Mouse (Mus musculus) layer of hippocampus, postnatal 14 days (tissue): ENCODE data around the gene Flnc. TPM values are rescaled to one million over a fixed set of nuclear protein-coding genes. Genes with fewer than 3 reads are reported as not detected.

Source experiments
- DNase-seq, 2 experiments: peaks; one replicate each; pipeline ENCODE4 v3.0.0; 2021 to 2022; ENCODE audit warnings: low spot score in 2 of 2, mixed read lengths in 1 of 2
- total RNA-seq, 2 experiments: library from RNA; stranded (reverse); gene quantifications; 2 replicates each; pipeline ENCODE4 v1.2.3; 2021

Gene Flnc
- total RNA-seq, 2 experiments from 2014 or later, result 1.8 to 3.2 TPM

- DNase-seq, result no peak
Measured at GRCm38 (mm10) chr6:29430681-29431420, 2.2 kb upstream of the Flnc start.

GRCm38 (mm10) chr6:29431473-29431872 lies 1.6 kb upstream of the Flnc start:
- no peak for DNase-seq

- DNase-seq, result no peak
Measured at GRCm38 (mm10) chr6:29432156-29432555, 900 bp upstream of the Flnc start.

GRCm38 (mm10) chr6:29432676-29433037 lies 399 bp upstream of the Flnc start:
- no peak for DNase-seq

GRCm38 (mm10) chr6:29433804-29434795 lies 1.0 kb downstream of the Flnc start:
- DNase-seq, result no peak

- DNase-seq, result no peak
Measured at GRCm38 (mm10) chr6:29434911-29435691, 2.0 kb downstream of the Flnc start.

GRCm38 (mm10) chr6:29435940-29436451 lies 2.9 kb downstream of the Flnc start:
- DNase-seq, result no peak

DNA sequence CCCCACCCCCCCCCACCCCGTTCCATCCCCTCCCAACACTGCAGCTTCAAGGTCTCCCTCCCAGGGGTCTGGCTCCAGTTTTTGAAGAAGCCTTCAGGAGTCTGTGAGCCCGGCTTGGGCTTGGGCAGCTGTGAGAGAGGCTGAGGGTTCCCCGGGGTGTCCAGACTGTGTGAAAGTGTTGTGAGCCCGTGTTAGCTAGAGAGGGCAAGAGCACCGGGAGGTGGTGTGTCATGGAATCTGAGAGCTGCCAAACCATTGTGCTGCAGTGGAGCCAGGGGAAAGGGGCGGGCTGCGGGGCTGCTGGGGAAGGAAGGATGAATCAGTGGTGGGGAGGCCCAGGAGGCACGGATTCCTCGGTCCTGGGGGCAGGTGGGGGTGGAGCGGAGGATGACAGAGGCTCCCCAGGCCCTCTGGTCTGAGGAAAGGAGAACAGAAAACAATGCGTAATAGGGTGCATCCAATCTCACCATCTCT lies 3.4 kb downstream of the Flnc start:
- DNase-seq, result no peak

GRCm38 (mm10) chr6:29439251-29439650 lies 6.2 kb downstream of the Flnc start:
- no peak for DNase-seq

DNA sequence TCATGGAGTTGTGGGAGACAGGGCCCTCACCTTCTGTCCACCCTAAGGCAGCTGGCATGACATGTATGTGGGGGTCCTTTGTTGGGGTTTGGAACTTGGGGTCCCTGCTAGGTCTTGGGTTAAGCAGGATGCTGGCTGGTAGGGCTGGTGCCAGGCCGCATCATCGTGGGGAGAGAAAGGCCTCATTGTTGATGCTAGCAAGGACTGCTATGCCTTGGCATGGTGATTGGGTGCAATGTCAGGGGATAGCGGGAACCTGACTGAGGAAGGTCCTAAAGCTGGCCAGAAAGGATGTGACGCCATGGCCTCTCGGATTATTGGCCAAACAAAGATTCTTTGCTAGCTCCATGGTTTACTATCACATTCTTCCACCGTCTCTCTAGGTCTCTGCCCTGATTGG lies 6.7 kb downstream of the Flnc start:
- no peak for DNase-seq

- no peak for DNase-seq
Measured at GRCm38 (mm10) chr6:29444773-29445172, 11.7 kb downstream of the Flnc start.

- no peak for DNase-seq
Measured at GRCm38 (mm10) chr6:29445354-29445753, 12.3 kb downstream of the Flnc start.

DNA sequence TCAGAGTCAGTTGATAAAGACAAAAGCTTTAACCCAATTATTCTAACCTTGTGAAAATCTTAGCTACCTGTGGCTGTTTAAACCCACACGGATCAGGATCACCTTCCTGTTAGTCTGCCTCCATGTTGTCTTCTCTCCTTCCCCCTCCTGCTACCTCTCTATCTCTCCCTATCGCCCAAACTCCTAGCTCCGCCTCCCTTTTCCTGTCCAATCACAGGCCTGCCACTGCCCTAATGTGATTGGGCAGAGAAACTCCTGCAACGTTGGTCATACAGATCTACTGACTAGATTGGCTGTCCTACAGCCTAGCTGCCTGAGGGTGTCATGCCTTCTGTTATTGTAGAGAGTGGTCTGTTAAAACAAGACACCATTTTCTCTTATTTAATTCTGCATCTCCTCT lies 16.8 kb downstream of the Flnc start:
- DNase-seq, result no peak

DNA sequence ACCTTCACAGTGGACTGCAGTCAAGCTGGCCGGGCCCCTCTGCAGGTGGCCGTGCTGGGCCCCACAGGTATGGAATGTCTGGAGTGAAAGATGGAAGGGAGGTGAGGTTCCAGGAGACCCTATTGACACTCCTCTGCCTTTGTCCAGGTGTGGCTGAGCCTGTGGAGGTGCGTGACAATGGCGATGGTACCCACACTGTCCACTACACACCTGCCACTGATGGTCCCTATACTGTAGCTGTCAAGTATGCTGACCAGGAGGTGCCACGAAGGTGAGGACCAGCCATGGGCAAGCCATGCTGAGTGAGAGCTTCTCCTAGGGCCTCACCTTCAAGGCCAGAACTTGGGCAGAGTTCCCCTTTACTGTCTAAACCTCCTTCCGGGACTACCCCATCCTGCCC lies 17.6 kb downstream of the Flnc start:
- no peak for DNase-seq

- no peak for DNase-seq
Measured at GRCm38 (mm10) chr6:29461502-29461901, 28.4 kb downstream of the Flnc start.

DNA sequence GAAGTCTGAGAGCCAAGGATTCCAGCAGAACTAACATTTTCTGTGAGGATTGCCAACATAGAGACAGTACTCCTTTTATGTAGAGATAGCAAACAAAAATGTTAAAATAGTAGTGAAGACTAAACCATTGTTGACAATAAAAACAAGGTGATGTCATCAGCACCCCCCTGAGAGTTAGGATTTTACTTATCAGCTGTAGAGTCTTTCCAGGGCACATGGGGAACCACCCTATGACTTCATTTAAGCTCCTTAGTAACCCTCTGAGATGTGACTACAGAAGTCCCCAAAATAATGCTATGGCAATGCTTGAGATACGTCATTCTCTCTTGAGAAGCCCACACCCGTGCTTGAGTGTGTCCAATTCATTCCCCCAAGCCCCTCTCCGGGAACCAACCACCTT lies 30.3 kb downstream of the Flnc start:
- no peak for DNase-seq

DNA sequence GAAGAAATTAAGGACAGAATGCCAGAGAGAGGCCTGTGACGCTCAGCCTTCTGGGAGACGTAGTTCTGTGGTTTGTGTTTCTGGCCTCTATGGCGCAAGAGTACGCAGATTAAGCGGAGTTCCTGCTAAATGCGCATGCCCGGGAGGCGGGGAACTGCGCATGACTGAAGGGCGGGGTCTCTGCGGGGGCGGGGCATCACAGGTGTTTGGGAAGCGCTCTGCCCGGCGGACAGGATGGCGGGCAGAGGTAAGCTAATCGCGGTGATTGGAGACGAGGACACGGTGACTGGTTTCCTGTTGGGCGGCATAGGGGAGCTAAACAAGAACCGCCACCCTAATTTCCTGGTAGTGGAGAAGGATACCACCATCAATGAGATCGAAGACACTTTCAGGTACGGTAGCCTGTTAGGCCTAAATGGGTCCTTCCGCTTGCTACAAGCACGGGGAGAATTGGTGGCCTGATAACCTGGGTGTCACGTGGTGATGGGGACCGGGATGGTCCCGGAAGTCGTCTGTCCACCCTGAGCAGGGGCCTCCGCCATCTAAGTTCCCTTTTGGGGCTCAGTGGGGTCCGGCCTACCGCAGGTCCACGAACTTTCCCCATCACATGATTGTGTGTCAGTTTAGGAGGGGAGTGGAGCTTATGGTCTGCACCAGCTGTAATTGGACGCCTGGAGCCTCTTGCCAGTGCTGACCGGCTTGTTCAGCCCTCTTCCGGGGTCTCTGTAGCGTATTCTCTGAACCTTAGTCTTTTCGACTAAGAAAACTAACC lies 34.7 kb downstream of the Flnc start, which contains the start of gene Atp6v1f:
TSS of gene Atp6v1f (plus strand) at position 136 of the 772 bp plus-strand sequence.
- peak; percentile 88 to 95 for DNase-seq

DNA sequence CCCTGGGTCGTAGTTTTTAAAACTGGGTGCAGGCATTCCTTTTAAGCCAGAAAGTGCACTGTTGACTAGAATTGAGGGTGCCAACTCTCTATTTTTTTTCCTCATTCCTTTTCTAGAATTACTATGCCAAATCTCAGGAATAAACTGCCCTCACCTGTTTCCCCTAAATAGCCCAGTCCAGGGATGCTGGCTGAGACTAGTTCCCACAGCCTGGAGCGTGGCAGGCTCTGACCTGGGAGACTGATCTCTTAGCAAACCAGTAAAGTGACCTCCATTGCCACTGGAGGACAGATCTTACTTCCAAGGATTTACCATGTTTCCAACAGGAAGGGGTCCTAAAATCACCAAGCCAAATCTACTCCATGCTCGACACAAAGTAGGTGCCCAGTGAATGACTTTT lies 35.8 kb downstream of the Flnc start:
- DNase-seq, result no peak

DNA sequence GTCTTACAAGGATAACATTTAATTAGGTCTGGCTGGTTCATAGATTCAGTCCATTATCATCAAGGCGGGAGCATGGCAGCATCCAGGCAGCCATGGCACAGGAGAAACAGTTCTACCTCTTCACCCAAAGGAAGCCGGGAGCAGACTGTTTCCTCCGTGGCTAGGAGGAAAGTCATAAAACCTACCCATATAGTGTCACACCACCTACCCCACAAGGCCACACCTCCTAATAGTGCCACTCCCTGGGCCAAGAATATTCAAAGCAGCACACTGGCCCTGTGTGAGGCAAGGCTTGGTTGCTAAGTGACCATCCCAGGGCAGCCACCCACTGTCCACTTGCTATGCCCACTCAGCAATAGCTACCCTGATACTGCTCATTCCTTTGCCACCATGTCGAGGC lies 38.1 kb downstream of the Flnc start, which contains the start of gene Atp6v1fnb:
TSS of gene Atp6v1fnb (plus strand) at position 301 of the 400 bp plus-strand sequence.
- no peak for DNase-seq
